Mouse (Mus musculus): Measurements from ENCODE around the gene Lyg2. TPM values are rescaled to one million over a fixed set of nuclear protein-coding genes. Genes with fewer than 3 reads are reported as not detected.

The Lyg2 gene
- polyA plus RNA-seq, 1 experiment from 2014 or later = not detected

DNA sequence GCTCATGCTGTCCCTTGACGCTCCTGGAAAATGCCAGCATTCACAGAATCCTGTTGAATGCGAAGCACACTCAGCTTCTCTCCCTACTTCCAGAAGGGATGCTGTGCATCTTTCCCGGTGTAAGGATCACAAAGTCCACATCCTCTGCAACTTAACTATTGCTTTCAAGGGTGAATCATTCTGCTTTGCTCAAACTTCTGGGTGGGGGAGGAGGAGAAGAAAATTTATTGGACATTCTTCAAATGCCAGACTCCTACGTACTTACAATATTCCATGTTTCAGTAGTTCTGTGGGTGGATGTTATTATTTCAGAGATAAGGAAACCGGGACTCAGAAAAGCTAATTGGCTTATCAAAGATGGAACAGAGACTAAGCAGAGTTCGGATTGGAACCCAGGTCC is 1.8 kb upstream of the Lyg2 start:
- no peak overlapping the region for H3K27ac ChIP-seq (replicated peaks)
- no peak overlapping the region for H3K4me3 ChIP-seq (replicated peaks)
- 82% methylated on average over 6 of the region's 6 CpGs for WGBS
- no peak for ATAC-seq (ENCODE audit: low FRiP score)
- no peak overlapping the region for H3K9ac ChIP-seq (replicated peaks)
- H3K9me3 ChIP-seq (replicated peaks) = no peaks in the 10 kb centered on the region
- H3K36me3 ChIP-seq = no peaks in the 10 kb centered on the region
- H3K4me1 ChIP-seq = no peaks in the 10 kb centered on the region; the same call in 1 of the 2 replicates
- H3K4me2 ChIP-seq = no peak overlapping the region
- no peaks in the 10 kb centered on the region for H3K27me3 ChIP-seq (replicated peaks)

- H3K4me1 ChIP-seq = no peaks in the 10 kb centered on the region; the same call in 1 of the 2 replicates
- no peaks in the 10 kb centered on the region for H3K27me3 ChIP-seq (replicated peaks)
- no peak overlapping the region for H3K9ac ChIP-seq (replicated peaks)
- H3K9me3 ChIP-seq (replicated peaks) = no peaks in the 10 kb centered on the region
- no peaks in the 10 kb centered on the region for H3K36me3 ChIP-seq
- no peak for ATAC-seq (ENCODE audit: low FRiP score)
- no peak overlapping the region for H3K4me2 ChIP-seq
- no peak overlapping the region for H3K27ac ChIP-seq (replicated peaks)
- H3K4me3 ChIP-seq (replicated peaks) = no peak overlapping the region
- WGBS = 76% methylated on average over 13 of the region's 13 CpGs
Measured at GRCm38 (mm10) chr1:37917666-37918065, 1.4 kb upstream of the Lyg2 start.

DNA sequence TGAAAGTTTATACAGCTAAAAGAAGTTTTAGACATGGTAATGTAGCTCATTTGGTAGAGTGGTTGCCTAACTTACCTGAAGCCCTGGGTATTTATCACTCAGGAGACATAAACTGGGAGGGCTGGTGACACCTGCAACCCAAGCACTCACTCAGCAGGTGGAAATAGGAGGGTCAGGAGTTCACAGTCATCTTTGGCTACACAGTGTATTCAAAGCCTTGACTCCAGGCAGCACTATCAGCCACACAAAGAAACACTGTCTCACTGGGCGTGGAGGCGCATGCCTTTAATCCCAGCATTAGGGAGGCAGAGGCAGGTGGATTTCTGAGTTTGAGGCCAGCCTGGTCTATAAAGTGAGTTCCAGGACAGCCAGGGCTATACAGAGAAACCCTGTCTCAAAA is 3.5 kb downstream of the Lyg2 start:
- no peak overlapping the region for H3K4me2 ChIP-seq
- no peak for ATAC-seq (ENCODE audit: low FRiP score)

GRCm38 (mm10) chr1:37903178-37903577 is 13.1 kb downstream of the Lyg2 start:
- Histone ChIP-seq H3K4me1 (no peaks in the 10 kb centered on the region), H3K27ac (replicated peaks) (no peak overlapping the region), H3K4me2 (no peak overlapping the region), H3K4me3 (replicated peaks) (no peak overlapping the region), H3K9ac (replicated peaks) (no peak overlapping the region), H3K27me3 (replicated peaks) (no peaks in the 10 kb centered on the region), H3K36me3 (peaks cover 14% of the 10 kb centered on the region), H3K9me3 (replicated peaks) (no peaks in the 10 kb centered on the region)
- ATAC-seq (ENCODE audit: low FRiP score) = no peak
- WGBS = 36% methylated on average over 6 of the region's 6 CpGs

More for the DNA sequence above, 3.5 kb downstream of the Lyg2 start:
- 83% methylated on average over 2 of the region's 2 CpGs for WGBS
- no peak overlapping the region for H3K9ac ChIP-seq (replicated peaks)
- H3K4me1 ChIP-seq = no peaks in the 10 kb centered on the region
- H3K27me3 ChIP-seq (replicated peaks) = no peaks in the 10 kb centered on the region
- no peak overlapping the region for H3K4me3 ChIP-seq (replicated peaks)
- no peaks in the 10 kb centered on the region for H3K9me3 ChIP-seq (replicated peaks)
- no peaks in the 10 kb centered on the region for H3K36me3 ChIP-seq
- H3K27ac ChIP-seq (replicated peaks) = no peak overlapping the region

- no peak overlapping the region for H3K9ac ChIP-seq (replicated peaks)
- H3K9me3 ChIP-seq (replicated peaks) = no peaks in the 10 kb centered on the region
- no peak for ATAC-seq (ENCODE audit: low FRiP score)
- H3K4me1 ChIP-seq = no peaks in the 10 kb centered on the region
- peaks cover 36% of the 10 kb centered on the region for H3K36me3 ChIP-seq
- no peak overlapping the region for H3K27ac ChIP-seq (replicated peaks)
- H3K4me3 ChIP-seq (replicated peaks) = no peak overlapping the region
- 55% methylated on average over 6 of the region's 6 CpGs for WGBS
- no peaks in the 10 kb centered on the region for H3K27me3 ChIP-seq (replicated peaks)
- no peak overlapping the region for H3K4me2 ChIP-seq
Measured at GRCm38 (mm10) chr1:37900288-37900687, 16.0 kb downstream of the Lyg2 start.

- Histone ChIP-seq H3K9ac (replicated peaks) (no peak overlapping the region), H3K4me2 (no peak overlapping the region), H3K27me3 (replicated peaks) (no peaks in the 10 kb centered on the region), H3K27ac (replicated peaks) (no peak overlapping the region), H3K36me3 (peaks cover 40% of the 10 kb centered on the region), H3K4me1 (no peaks in the 10 kb centered on the region), H3K9me3 (replicated peaks) (no peaks in the 10 kb centered on the region), H3K4me3 (replicated peaks) (no peak overlapping the region)
- ATAC-seq (ENCODE audit: low FRiP score) = no peak
- WGBS = 85% methylated on average over 4 of the region's 4 CpGs
Measured at GRCm38 (mm10) chr1:37899816-37900215, 16.5 kb downstream of the Lyg2 start.

DNA sequence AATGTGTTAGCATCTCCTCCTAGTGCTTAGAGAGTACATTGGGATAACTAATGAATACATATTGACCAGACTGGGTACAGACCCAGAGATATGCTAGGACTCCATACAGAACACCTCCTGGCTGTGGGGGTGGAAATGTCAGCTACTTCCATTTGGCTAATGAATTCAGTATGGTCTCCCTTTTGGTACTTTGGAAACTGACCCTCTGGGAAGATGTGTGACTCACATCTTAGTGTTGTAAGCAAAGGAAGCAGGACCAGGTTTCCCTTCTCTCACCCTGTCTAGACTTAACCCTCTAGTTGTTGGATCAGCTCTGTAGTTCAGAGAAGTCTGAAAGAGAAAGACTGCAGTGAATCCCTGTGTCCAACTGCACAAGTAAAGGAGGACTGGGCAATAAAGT is 21.7 kb downstream of the Lyg2 start:
- Histone ChIP-seq H3K4me2 (no peak overlapping the region), H3K36me3 (peaks cover 45% of the 10 kb centered on the region), H3K9me3 (replicated peaks) (no peaks in the 10 kb centered on the region)

DNA sequence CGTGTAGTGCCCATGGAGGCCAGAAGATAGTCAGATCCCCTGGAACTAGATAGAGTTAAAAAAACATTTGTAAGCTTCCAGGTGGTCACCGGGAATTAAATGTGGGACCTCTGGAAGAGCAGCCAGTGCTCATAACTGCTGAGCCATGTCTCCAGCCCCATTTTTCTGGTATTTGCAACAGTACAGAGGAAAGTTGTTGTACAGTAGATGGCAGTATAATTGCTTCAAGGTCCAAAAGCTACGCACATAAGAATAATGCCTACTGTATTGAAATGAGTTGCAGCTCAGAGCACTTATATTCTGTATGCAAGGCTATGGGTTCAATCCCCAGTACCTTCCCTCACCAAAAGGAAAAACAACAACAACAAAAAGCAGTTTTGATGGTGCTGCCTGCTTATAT is 24.9 kb downstream of the Lyg2 start:
- Histone ChIP-seq H3K27ac (replicated peaks) (no peak overlapping the region), H3K36me3 (peaks cover 24% of the 10 kb centered on the region), H3K9ac (replicated peaks) (no peak overlapping the region), H3K9me3 (replicated peaks) (no peaks in the 10 kb centered on the region), H3K4me3 (replicated peaks) (peak overlapping the region; percentile 76), H3K4me1 (peaks cover 25% of the 10 kb centered on the region), H3K4me2 (peak overlapping the region; percentile 78), H3K27me3 (replicated peaks) (no peaks in the 10 kb centered on the region)
- 73% methylated on average over 3 of the region's 3 CpGs for WGBS
- ATAC-seq (ENCODE audit: low FRiP score) = no peak

More for the DNA sequence above, 21.7 kb downstream of the Lyg2 start:
- ATAC-seq (ENCODE audit: low FRiP score) = no peak
- H3K27ac ChIP-seq (replicated peaks) = no peak overlapping the region
- H3K4me1 ChIP-seq = peaks cover 19% of the 10 kb centered on the region
- no peaks in the 10 kb centered on the region for H3K27me3 ChIP-seq (replicated peaks)
- no peak overlapping the region for H3K4me3 ChIP-seq (replicated peaks)
- H3K9ac ChIP-seq (replicated peaks) = no peak overlapping the region

- peaks cover 13% of the 10 kb centered on the region for H3K36me3 ChIP-seq
- peak within 1 kb of the TSS; percentile 62 for H3K9ac ChIP-seq (replicated peaks)
- H3K9me3 ChIP-seq (replicated peaks) = no peaks in the 10 kb centered on the region
- peak; percentile 92 for ATAC-seq (ENCODE audit: low FRiP score)
- H3K4me3 ChIP-seq (replicated peaks) = peak within 1 kb of the TSS; percentile 76
- H3K27ac ChIP-seq (replicated peaks) = peak within 1 kb of the TSS; percentile 81
- peak within 1 kb of the TSS; percentile 78 for H3K4me2 ChIP-seq
- no peaks in the 10 kb centered on the region for H3K27me3 ChIP-seq (replicated peaks)
- under 1% methylated on average over 41 of the region's 41 CpGs for WGBS
- H3K4me1 ChIP-seq = peaks cover 25% of the 10 kb centered on the region
Measured at GRCm38 (mm10) chr1:37890025-37890652, 26.2 kb downstream of the Lyg2 start, which contains the start of the genes Mitd1 and Mrpl30. Gene Mitd1, minus strand, starts transcription at chr1:37890411. Gene Mrpl30, plus strand, starts transcription at chr1:37890477.

- H3K4me3 ChIP-seq (replicated peaks) = peak overlapping the region; percentile 76
- H3K4me1 ChIP-seq = peaks cover 25% of the 10 kb centered on the region
- 86% methylated on average over 7 of the region's 7 CpGs for WGBS
- no peak overlapping the region for H3K27ac ChIP-seq (replicated peaks)
- H3K9me3 ChIP-seq (replicated peaks) = no peaks in the 10 kb centered on the region
- peak overlapping the region; percentile 62; the same call in 1 of the 2 replicates for H3K9ac ChIP-seq (replicated peaks)
- no peak for ATAC-seq (ENCODE audit: low FRiP score)
- H3K4me2 ChIP-seq = peak overlapping the region; percentile 78
- H3K36me3 ChIP-seq = peaks cover 10% of the 10 kb centered on the region
- H3K27me3 ChIP-seq (replicated peaks) = no peaks in the 10 kb centered on the region
Measured at GRCm38 (mm10) chr1:37889206-37889605, 27.1 kb downstream of the Lyg2 start.

GRCm38 (mm10) chr1:37884451-37884850 is 31.8 kb downstream of the Lyg2 start:
- Histone ChIP-seq H3K36me3 (peaks cover 34% of the 10 kb centered on the region), H3K9me3 (replicated peaks) (no peaks in the 10 kb centered on the region), H3K27me3 (replicated peaks) (no peaks in the 10 kb centered on the region), H3K27ac (replicated peaks) (no peak overlapping the region), H3K9ac (replicated peaks) (no peak overlapping the region), H3K4me1 (peaks cover 5% of the 10 kb centered on the region), H3K4me3 (replicated peaks) (no peak overlapping the region), H3K4me2 (no peak overlapping the region)
- no peak for ATAC-seq (ENCODE audit: low FRiP score)
- 88% methylated on average over 4 of the region's 4 CpGs for WGBS

DNA sequence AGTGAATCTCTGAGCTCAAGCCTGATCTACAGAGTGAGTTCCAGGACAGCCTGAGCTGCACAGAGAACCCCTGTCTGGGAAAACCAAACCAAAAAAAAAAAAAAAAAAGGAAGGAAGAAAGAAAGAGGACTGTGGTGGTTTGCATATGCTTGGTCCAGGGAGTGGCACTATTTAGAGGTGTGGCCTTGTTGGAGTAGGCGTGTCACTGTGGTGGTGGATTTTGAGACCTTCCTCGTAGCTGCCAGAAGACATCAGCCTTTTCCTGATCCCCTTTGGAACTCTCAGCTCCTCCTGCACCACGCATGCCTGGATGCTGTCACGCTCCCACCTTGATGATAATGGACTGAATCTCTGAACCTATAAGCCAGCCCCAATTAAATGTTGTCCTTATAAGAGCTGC is 32.9 kb downstream of the Lyg2 start:
- H3K4me1 ChIP-seq = no peaks in the 10 kb centered on the region
- peaks cover 43% of the 10 kb centered on the region for H3K36me3 ChIP-seq
- no peak for ATAC-seq (ENCODE audit: low FRiP score)
- no peak overlapping the region for H3K4me3 ChIP-seq (replicated peaks)
- no peak overlapping the region for H3K4me2 ChIP-seq
- 90% methylated on average over 4 of the region's 4 CpGs for WGBS
- no peaks in the 10 kb centered on the region for H3K9me3 ChIP-seq (replicated peaks)
- H3K27me3 ChIP-seq (replicated peaks) = no peaks in the 10 kb centered on the region
- no peak overlapping the region for H3K27ac ChIP-seq (replicated peaks)
- H3K9ac ChIP-seq (replicated peaks) = no peak overlapping the region
